Mouse (Mus musculus) heart, adult 8-10 months (tissue): ENCODE measurements around the gene Tmem222. TPM values are rescaled to one million over a fixed set of nuclear protein-coding genes. Genes with fewer than 3 reads are reported as not detected.

Experiments
- DNase-seq: peaks from one replicate; pipeline ENCODE4 v3.0.0; 2022; ENCODE audit warnings: low spot score
- total RNA-seq, 4 experiments: library from RNA; stranded (reverse); gene quantifications; 2 replicates each; pipeline ENCODE4 v1.2.4; 2022

Tmem222 gene
- total RNA-seq, 4 experiments from 2014 or later, result 29.3 to 39.8 (median 34.3) TPM

GRCm38 (mm10) chr4:133217641-133218040 is 60.0 kb downstream of the Tmem222 start:
- peak; percentile 42 for DNase-seq

Other genes starting within 250 kb of the Tmem222 start
- 10 to 100 TPM; 64.1 to 87.2 (median 71.5) TPM for gene Wasf2, start 147.3 kb downstream of the Tmem222 start, total RNA-seq
- not detected for gene Cd164l2, start 65.7 kb downstream of the Tmem222 start, total RNA-seq
- not detected for gene Gpr3, start 65.3 kb downstream of the Tmem222 start, total RNA-seq
- gene Map3k6, start 37.0 kb downstream of the Tmem222 start, total RNA-seq, result 10 to 100 TPM; 14.8 to 21.8 (median 16.3) TPM
- gene Sytl1, start 14.7 kb downstream of the Tmem222 start, total RNA-seq, result under 1 TPM; 0.30 to 0.59 (median 0.33) TPM
- 10 to 100 TPM; 77.3 to 94.3 (median 79.2) TPM for gene Wdtc1, start 75.7 kb upstream of the Tmem222 start, total RNA-seq
- gene Slc9a1, start 91.9 kb upstream of the Tmem222 start, total RNA-seq, result 10 to 100 TPM; 16.0 to 21.9 (median 16.5) TPM
- gene Tent5b, start 202.3 kb upstream of the Tmem222 start, total RNA-seq, result 1 to 10 TPM; 1.3 to 3.0 (median 1.6) TPM
- gene Trnp1, start 220.8 kb upstream of the Tmem222 start, total RNA-seq, result 1 to 10 TPM; 1.3 to 1.8 (median 1.6) TPM
- gene Kdf1, start 241.2 kb upstream of the Tmem222 start, total RNA-seq, result not detected